Mouse (Mus musculus) adrenal gland, adult 18-20 months (tissue): ENCODE measurements around the gene Cops2. TPM values are rescaled to one million over a fixed set of nuclear protein-coding genes. Genes with fewer than 3 reads are reported as not detected.

Experiments
- DNase-seq, 2 experiments: peaks; one replicate each; pipeline ENCODE4 v3.0.0; 2021 to 2022; ENCODE audit warnings: low spot score in 2 of 2
- long read RNA-seq, 2 experiments: library from polyadenylated mRNA; stranded (forward); transcript quantifications; one replicate each; pipeline ENCODE4 v2.0.0; 2021
- total RNA-seq, 2 experiments: library from RNA; stranded (reverse); gene quantifications; 1 replicate in 1 of 2; 2 replicates in 1 of 2; pipeline ENCODE4 v1.2.3; 2021

Cops2 gene
- 100 to 1,000 TPM; 136 to 172 TPM for total RNA-seq
- long read RNA-seq, experiment 1, transcript Cops2-203 (13 exons, 3,392 nt): minor isoform, 33 of 79 reads
- long read RNA-seq, experiment 1, transcript Cops2-201 (13 exons, 2,073 nt): major isoform, 38 of 79 reads
- long read RNA-seq, experiment 1, partial matches to known transcripts: 6 of 79 reads
- long read RNA-seq, experiment 1, other reads (novel, unspliced or antisense): 2 of 79 reads
- long read RNA-seq, experiment 2, transcript Cops2-203 (13 exons, 3,392 nt): minor isoform, 63 of 175 reads
- long read RNA-seq, experiment 2, transcript Cops2-201 (13 exons, 2,073 nt): major isoform, 101 of 175 reads
- long read RNA-seq, experiment 2, partial matches to known transcripts: 7 of 175 reads
- long read RNA-seq, experiment 2, other reads (novel, unspliced or antisense): 4 of 175 reads

DNA sequence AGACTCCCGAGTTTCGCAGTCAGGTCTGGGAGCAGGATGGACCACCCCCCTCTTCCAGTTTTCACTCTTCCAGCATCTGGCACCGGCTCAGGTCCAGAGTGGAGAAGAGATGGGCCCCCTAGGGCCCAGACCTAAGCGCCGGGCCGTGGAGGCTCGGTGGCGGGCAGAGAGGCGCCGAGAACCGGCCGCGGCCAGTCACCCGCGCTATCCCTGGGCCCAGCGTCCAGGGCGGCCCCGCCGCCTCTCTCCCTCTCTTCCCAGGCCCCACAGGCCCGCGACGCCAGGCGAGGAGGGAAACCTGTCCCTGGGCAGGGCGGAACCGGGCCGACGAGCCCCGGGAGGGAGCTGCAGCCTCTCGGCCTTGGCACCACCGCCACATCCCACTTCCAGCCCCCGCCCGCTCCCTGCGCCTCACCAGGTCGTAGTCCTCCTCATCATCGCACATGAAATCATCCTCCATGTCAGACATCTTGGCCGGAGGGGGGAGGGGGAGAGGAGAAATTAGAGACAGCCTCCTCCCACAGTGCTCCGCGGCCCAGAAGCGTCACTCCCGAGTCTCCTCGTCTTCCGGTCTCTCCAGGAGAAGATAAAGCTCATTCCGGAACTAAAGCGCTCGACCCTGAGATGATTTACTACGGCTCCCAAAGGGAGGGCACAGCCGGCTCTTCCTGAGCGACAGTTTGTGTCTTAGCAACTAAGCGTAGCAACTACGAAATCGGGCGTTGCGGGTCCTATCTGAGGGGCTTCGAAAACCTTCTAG, at the start of gene Cops2, which contains the start of gene Galk2:
Cops2 (minus strand) TSS at position 619 of the 760 bp plus-strand sequence.
Galk2 (plus strand) TSS at position 589 of the 760 bp plus-strand sequence.
- peak; percentile 87 to 88 for DNase-seq

DNA sequence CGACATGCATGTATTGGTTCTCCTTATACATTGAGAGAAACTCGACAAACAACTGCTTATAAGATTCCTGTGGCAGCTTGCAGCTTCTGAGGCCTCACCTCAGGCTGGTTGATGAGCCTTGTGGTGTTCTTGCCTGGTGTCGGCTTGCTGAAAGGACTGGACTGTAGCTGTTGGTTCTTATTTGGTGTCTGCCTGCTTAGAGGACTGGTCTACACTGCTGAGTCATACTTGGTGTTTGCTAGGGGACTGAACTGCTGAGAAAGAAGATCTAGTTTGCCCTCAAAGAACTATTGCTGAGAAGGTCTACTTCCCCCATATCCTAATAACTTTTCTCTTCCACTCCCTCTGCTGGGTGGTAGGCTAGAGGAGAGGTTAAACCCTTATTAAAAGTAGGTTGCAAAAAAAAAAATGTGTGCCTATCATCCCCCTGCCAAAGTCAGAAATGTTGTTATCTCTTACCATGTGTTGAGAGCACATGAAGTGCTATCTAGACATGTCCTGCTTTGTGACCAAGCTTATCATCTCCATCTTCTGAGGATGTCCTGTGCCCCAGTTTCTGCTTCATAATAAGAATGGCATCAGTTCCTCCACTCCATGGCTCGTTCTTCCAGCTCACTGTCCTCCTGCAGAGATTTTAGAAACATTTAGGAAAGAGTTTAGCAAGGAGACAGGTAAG, 48.8 kb upstream of the Cops2 start:
- DNase-seq: no peak

DNA sequence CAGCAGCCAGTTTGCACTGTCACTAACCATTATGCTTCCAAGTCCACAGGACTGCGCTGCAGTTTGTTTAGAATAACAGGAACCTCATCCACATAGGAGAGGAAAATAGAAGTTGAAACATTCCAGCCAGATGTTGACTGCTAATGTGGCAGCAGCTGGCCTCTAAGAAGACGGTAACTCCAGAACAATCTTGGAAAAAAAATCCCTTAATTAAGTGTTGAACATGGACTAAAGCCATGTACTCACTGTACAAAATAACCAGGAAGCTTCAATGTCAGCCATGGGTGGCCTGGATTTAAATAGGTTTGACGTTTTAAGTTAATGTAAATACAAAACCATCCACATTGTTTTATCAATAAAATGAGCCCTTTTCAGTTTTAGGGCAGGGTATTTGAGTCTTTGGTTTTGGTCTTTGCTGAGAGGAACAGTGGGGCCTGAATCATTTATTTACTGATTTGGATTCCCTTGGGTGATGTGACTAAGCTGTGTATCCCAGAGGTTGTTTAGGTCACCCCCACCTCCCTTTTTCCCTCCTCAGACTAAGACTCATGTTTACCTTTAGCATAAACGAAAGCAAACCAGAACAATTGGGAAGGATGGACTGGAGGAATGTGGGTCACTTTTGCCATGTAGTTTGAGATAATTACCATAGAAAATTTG, 47.6 kb upstream of the Cops2 start:
- DNase-seq: no peak

DNA sequence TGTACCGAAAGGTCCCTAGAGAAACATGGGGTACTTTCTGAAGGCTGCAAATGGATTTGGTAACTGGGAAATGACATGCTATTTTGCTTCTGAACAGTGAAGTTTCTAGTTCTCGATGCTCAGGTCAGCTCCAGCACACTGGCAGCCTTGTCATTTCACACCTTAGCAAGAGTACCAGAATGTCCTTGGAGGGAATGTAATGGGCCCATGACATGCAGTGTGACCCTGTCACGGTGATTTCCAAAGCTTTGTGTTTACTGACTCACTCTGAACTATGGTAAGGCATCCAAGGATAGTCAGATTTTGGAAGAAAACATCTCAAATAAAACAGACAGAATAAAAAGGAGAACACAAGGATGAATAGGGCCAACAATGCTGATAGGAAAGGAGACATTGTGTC, 42.5 kb upstream of the Cops2 start:
- DNase-seq: no peak

DNA sequence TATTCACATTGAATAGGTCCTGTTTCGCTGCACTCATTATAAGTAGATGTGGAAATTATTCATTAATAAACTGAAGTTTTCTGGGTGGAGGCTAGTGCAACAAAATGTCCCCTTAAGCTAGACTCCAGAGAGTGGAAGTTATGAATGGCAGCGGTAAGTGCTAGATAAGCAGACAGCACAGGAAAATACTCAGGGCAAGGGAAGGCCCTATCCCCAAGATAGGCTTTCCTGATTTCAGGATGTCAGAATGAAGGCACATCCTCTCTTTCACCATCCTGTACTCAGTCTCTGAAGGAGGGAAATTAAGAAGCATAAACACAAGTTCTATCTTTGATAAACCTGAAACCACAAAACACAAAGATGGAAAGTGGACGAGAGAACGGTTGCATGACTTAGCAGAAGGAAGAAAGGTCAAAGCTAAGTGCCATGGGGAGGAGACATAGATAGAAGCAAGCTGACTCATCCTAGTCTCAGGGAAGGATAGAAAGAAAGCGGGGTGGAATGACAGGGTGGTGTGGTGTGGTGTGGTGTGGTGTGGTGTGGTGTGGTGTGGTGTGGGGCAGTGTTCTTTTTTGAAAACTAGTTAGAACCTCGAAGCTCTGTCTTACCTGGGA, 42.0 kb upstream of the Cops2 start:
- DNase-seq: no peak

DNA sequence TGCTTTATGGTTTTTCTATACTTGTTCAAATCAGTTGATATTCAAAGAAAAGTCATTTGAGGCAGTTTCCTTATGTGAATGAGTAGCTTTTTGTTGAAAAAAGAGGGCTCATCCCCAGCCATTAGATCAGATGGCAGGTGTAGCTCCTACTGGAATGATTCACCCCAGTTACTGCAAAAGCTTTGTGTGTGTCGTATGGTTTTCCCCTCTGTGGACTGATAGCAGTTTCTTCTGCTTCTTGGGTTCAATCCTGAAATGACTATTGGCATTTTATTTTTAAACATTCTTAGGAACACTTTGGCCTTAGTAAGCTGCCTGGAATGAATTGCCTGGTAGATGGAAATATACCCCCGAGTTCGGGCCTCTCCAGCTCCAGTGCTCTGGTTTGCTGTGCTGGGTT, 37.4 kb upstream of the Cops2 start:
- no peak for DNase-seq

DNA sequence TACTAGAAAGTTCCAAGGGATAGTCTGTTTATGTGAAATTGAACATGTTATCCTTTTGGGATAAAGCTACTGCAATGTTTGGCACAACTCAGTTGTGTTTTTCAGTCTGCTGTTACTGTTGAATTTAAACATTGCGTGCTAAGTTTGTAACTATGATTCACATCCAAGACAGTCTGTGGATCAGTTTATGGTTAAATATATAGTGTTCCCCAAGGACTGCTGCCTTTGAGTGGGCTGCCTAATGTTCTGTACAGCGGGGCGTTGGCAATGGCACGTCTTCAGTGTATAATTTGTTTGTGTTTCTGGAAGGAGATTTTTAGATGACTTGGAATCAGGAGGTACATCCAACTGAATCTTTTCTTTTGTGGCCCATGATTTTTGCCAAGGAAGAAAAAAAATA, 36.2 kb upstream of the Cops2 start:
- no peak for DNase-seq

DNA sequence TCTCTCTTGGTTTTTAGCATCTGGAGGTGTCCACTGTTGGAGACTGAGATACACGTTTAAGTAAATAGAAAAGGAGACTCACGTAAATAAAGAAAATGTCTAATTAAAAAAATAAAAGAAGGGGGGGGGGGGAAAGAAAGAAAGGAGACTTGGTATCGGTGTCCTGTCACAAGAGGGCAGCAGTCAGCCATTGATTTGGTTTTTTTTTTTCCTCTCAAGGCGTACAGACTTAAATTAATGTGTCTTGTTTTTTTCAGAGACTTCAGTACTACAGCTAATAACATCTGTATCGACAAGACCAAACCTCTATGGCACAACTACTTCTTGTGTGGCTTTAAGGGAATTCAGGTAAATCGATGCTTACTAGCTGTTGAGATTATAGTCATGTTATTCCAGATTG, 34.2 kb upstream of the Cops2 start:
- peak; percentile 44 to 49 for DNase-seq

DNA sequence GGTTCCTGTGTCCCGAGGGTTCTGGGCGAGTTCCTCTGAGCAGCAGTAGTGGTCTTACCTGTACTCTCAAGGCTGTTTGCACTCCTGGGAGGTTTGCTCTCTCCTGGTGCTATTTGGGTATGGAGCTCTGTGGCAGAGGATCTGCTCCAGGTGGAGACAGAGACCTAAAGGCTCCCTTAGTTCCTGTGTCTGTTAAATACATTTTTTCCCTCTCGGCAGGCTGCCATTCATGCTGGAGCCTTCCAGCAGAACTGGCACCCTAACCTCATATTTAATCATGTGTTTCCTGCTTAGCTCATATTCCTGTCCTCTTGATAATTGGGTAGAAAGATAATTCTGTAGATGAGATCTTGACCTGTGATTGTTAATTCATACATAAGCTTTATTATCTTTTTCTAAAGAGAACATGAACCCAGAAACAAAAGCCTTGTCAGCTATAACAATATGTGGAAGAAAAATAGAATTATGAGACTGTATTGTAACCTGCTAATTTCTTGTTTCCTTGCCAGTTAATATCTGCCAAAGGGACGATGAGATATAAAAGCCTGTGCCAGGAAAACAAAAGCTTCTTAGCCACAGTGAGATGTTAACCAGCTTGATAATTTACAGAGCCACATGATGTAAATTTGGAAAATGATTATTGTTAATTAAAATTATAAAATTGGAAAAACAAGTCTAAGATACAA, 27.1 kb upstream of the Cops2 start:
- DNase-seq: no peak

DNA sequence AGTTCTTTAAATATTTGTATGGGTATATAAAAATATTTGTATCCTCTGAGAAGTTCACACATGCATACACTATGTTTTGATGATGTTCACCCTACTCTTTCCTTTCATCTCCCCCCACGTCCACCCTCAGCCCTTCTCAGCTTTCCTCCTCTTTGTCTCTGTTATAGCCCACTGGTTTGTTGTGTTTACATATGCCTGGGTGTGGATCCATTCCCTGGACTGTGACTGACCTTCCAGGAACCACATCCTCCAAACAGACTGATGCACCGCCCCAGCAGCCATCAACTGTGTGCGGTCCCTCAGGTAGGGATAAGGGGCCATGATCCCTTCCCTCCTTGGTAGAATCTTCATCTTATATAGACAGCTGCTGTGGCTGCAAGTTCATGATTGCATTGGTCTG, 11.2 kb upstream of the Cops2 start:
- no peak for DNase-seq

DNA sequence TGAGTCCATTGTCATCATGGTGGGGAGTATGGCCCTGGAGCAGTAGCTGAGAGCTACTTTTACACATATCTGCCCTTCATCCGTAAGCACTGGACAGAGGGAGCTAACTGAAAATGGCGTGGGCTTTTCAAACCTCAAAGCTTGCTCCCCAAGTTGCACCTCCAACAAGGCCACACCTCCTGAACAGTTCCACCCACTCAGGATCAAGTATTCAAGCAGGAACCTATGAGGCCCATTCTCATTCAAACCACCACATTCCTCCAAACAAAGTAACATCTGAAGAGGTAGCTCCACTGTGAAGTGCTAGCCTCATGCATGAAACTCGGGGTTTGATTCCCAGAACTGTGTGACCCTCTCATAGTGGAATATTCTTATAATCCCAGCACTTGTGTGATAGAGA, 9.4 kb upstream of the Cops2 start:
- DNase-seq: no peak

DNA sequence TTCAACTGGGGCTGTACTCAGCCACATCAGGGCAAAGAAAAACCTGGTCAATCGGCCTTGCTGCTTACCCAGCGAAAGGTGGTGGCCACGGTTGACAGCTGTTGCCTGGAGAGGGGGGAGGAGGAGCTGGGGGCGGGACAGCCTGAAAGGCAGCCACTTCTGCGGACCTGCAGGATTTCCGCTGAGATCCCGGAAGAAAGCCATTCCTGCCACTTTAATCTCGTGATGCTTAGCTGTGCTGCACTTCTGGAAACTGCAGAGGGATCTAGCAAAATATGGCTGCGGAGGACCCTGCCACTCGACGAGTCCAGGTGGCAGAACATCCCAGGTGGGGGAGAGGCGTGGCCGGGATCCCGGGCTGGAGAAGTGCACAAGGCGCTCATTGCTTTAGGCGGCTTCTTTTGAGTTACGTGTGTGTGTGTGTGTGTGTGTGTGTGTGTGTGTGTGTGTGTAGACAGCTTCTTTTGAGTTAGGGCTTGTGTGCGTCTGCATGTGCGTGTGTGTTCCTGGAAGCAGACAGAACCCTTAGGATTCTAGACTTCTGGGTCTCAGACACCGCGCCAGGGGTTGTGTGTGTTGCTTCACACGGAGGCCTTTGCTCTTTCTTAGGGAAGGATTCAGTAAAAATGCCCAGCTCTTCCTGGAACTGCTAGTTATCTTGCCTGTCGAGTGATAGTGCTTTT, 7.3 kb upstream of the Cops2 start:
- peak; percentile 49 to 54 for DNase-seq

DNA sequence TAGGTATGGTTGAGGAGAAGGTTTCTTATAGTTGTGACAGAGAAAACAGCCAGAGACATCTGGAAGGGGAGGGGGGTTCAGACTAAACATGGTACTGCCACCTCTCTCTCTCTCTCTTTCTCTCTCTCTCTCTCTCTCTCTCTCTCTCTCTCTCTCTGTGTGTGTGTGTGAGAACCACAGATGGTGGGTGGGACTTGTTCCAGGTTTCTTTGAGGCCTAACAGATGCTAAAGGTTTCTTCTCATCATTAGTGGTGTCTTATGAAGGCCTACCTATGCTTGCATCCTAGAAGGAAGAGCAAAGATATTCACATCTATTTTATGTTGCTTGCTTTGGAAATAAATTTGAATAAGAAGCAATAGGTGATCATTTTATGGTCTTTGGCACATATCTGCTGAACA, 6.6 kb upstream of the Cops2 start:
- no peak for DNase-seq

DNA sequence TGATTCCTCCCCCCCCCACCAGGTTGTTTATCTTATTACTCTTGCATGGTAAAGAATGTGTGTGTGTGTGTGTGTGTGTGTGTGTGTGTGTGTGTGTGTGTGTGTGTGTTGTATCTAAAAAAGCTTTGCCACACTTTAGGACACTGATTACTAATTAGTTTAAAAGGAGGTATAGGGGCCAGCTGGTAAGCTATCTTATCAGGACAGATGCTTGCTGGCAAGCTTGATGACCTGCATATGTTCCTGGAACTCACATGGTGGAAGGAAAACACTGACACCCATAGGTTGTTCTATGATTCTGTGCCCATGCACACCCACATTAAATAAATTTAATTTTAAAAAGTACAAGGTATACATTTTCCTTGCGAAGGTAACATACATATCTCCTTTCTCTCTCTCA, 5.6 kb upstream of the Cops2 start:
- no peak for DNase-seq

DNA sequence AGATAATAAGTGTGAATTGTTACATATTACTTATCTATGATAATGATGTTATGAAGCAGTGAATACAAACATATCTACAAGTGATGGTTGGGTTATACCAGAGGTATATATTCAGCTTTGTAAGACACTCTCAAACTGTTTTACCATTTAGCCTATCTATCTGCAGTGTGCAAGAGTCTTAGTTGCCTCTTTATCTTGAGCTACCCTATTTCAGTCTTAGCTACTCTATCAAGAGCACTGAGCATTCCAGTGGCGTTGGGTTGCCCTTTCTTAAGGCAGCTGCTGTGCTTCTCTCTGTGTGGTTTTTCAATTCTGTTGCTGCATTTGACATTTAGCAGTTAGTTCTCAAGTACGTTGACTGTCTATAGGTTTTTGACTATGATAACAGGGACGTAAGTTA, 4.9 kb upstream of the Cops2 start:
- DNase-seq: no peak

DNA sequence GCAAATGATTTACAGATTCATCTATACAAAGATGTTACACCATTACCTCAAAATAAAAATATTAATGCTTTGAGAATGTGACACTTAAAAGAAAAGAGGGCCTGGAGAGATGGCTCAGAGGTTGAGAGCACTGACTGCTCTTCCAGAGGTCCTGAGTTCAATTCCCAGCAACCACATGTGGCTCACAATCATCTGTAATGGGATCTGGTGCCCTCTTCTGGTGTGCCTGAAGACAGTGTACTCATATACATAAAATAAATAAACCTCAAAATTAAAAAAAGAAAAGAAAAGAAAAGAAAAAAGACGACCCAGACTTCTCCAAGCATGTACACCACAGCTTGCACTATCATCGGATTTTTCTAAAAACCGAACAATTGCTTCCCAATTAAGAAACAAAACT, 1.2 kb downstream of the Cops2 start:
- no peak for DNase-seq

DNA sequence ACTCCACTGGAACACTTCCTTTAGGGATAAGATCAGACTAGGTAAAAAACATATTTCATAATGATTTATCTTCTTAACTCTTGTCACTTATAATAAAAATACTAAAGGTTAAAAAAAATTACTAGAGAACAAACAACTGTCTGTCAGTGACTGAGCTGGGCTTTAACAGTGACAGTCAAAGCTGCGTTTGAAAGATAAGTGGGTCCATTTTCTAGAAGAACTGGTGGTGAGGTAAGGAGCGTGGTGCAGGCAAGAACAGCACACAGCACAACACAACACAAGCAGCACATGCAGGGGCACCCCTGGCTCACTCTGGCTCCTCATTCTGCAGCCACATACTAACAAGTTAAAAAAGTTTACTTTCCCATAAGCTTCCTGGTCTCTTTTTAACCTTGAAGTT, 7.7 kb downstream of the Cops2 start:
- DNase-seq: no peak

DNA sequence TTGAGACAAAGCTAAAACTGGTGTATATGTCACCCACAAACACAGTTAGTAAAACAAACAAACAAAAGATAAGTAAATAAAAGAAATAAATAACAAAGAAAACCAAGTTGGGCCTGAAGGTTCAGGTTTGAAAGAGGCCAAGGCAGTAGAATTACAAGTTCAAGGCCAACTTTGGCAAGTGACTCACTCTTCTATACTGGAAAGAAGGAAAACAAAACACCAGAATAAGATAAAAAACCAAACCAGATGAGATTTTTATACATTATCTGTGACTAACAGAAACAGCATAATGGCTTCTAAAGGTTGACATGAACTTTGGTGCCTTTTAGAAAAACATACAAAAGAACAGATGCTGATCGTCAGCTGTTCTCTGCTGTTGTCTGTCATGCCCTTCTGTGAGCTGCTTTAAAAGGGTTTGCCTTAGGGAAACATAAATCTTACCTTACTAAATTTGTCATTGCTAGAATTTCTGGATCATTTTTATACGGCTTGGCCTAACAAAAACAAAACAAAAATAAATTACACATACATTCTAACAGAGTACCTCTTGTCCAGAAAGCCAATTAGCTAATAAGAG, 20.1 kb downstream of the Cops2 start:
- no peak for DNase-seq

DNA sequence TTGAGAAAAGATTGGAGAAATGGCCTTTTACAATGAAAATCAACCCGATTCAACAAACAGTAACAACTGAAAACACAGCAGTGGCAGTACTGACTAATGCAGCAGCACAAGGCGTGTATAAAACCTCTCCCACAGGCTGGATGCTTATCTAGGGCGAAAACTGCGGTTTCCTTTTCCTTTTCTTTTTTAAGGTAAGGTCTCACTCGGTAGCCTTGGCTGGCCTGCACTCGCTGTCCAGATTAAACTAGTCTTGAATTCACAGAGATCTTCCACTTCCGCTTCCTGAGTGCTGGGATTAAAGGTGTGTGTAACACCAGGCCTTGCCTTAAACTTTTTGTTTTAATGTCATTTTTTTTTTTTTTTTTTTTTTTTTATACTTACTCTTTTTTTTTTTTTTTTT, 20.8 kb downstream of the Cops2 start:
- no peak for DNase-seq
